Mouse (Mus musculus): ENCODE data around the gene Cfap54.

GRCm38 (mm10) chr10:92818190-92818589 is 263.2 kb downstream of the Cfap54 start:
- TF ChIP-seq POLR2A (IDR thresholded peaks at IDR 0.05; ENCODE audit: borderline replicate concordance, extremely low read depth, insufficient read depth, insufficient read length, poor library complexity, severe bottlenecking) (no peak), CTCF (IDR thresholded peaks at IDR 0.05; ENCODE audit: borderline replicate concordance, extremely low read depth, insufficient read depth, insufficient read length) (no peak)

All from brain, embryonic 14.5 days (tissue).